Mouse (Mus musculus): ENCODE results near the gene Pfdn4.

Gene Pfdn4

GRCm38 (mm10) chr2:170544950-170545349 is 48.7 kb downstream of the Pfdn4 start:
- DNase-seq (ENCODE audit: inconsistent age in 2 of 2, low spot score in 1 of 2) = no peak

GRCm38 (mm10) chr2:170545745-170546144 is 49.5 kb downstream of the Pfdn4 start:
- no peak for DNase-seq (ENCODE audit: inconsistent age in 2 of 2, low spot score in 1 of 2)

GRCm38 (mm10) chr2:170547526-170547925 is 51.3 kb downstream of the Pfdn4 start:
- no peak for DNase-seq (ENCODE audit: inconsistent age in 2 of 2, low spot score in 1 of 2)

GRCm38 (mm10) chr2:170548046-170548445 is 51.8 kb downstream of the Pfdn4 start:
- DNase-seq (ENCODE audit: inconsistent age in 2 of 2, low spot score in 1 of 2) = no peak

- no peak for DNase-seq (ENCODE audit: inconsistent age in 2 of 2, low spot score in 1 of 2)
Observed at GRCm38 (mm10) chr2:170549146-170549545, 52.9 kb downstream of the Pfdn4 start.

- DNase-seq (ENCODE audit: inconsistent age in 2 of 2, low spot score in 1 of 2) = no peak
Observed at GRCm38 (mm10) chr2:170550240-170550639, 54.0 kb downstream of the Pfdn4 start.

GRCm38 (mm10) chr2:170552088-170552487 is 55.9 kb downstream of the Pfdn4 start:
- no peak for DNase-seq (ENCODE audit: inconsistent age in 2 of 2, low spot score in 1 of 2)

GRCm38 (mm10) chr2:170563956-170564855 is 68.0 kb downstream of the Pfdn4 start:
- DNase-seq (ENCODE audit: inconsistent age in 2 of 2, low spot score in 1 of 2) = peak in 1 of 2 experiments; percentile 19

GRCm38 (mm10) chr2:170564995-170565394 is 68.8 kb downstream of the Pfdn4 start:
- DNase-seq (ENCODE audit: inconsistent age in 2 of 2, low spot score in 1 of 2) = no peak

Measured in adrenal gland, adult (tissue).